Mouse (Mus musculus) c-Kit-positive CD71-negative TER-119-negative erythroid progenitor cells, embryonic 14.5 days (primary cell): ENCODE measurements around the gene Zc3hav1l.

Source experiments
- DNase-seq: peaks from one replicate; pipeline ENCODE4 v3.0.0-alpha.2; 2013; ENCODE audit warnings: low read depth

Gene Zc3hav1l

DNA sequence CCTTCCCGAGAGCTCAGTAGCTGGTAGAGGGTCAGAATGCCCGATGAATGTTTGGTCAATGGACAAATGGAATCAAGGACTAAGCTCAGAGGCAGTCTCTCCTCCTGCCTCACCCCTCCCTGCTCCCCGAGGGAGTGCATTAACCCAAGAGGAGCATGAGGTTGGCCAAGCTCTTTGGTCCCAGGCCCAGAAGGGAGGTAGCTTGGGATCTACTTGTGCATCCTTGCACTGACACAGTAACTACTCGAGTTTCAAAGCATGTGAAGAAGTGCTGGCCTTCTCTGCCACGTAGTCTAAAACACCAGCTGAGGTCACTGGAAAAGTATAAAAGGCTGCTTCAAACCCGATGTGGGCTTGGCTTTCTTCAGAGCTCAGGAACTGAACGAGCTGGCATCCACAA, 34.6 kb downstream of the Zc3hav1l start:
- no peak for DNase-seq

DNA sequence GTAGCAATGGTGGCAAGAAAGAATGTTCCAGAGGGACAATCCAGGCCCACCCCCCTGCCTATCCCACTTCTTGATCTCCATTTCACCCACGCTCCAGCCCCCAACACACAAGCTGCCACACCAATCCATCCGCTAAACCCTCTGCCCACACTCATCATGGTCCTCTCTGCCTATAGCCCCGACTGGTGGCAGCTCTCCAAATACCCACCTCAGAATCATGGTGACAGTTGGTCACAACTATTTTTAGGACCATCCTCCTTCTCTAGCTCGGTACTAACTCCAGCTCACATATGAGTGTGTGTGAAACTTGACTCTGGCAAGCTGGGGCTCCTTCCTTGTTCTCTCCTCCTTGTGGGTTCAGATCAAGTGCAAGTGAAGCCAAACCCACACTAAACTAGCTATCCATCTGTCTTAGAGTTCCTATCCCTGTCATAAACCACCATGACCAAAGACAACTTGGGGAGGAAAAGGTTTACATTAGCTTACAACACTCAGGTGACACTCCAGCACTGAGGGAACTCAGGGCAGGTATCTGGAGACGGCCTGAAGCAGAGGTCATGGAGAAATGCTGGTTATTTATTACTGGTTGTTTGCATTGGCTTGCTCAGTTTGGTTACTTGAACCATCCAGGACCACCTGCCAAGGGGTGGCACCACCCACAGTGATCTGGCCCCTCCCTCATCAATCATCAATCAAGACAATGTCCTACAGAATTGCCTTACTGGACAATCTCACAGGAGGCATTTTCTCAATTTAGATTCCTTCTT, 35.5 kb downstream of the Zc3hav1l start:
- no peak for DNase-seq

DNA sequence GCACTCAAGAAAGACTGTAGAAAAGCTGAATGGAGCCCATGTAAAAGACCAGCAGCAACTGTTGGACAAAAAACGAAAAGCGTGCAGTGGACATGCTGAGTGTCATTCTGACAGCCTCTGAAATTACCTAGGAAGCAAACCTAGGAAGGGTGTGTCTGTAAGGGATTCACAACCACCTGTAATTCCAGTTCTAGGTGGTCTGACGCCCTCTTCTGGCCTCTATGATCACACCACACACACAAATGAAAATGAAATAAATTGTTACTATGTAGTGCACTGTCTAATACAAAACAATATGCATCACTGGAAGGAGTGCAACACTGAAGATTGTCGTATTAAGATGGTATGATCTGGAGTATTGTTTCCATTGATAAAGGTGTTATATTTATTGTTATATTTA, 37.2 kb downstream of the Zc3hav1l start:
- DNase-seq = no peak

DNA sequence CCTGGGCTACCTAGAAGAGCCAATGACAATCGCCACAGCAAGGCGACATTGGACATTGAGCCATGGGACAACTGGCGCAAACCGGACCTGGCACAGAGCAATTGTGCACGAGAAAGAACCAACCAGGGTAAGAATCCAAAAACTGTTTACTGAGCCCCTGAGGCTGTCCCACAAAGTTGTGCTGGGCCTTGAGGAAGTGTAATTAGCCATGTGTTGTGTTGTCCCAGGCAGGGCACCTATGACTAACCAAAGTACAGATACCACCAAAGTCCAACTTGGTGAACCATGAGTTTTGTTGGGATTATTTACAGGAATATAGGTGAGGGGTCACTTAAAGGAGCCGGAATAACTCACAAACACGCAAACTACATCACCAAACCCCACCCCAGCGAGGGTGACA, 41.6 kb downstream of the Zc3hav1l start:
- DNase-seq = no peak

DNA sequence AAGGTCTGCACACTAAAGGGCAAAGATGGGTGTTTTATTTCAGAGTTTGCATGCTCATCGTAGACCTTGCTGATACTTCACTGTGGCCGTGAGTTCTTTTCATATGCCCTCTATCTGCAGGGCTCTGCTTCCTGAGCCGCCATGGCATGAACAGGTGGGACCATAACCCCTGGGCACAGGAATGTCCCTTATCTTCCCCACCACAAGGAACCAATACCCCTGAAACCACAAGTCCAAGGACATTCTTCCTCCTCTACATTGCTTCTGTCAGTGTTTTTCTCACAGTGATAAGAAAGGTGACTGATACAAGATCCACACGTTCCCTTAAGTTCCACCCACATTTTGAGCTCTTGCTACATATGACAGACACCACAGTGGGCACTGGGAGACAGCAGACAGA, 42.3 kb downstream of the Zc3hav1l start:
- no peak for DNase-seq

DNA sequence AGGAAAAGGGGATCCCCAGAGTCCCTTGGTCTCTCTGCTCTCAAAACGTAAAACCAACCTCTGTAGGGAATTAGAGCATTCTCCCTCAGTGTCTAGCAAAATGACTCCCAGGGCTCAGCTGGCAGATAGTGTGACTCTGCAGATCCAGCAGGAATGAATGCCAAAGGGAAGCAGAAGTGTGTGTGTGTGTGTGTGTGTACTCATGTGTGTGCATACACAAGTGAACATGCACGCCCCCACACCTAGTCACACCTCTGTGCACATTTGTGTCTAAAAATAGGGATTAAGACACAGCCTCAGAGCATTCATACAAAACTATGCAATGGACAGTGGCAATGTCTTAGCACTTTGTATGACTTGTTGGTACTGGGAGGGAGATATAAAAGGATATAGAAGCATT, 43.3 kb downstream of the Zc3hav1l start:
- DNase-seq = no peak

DNA sequence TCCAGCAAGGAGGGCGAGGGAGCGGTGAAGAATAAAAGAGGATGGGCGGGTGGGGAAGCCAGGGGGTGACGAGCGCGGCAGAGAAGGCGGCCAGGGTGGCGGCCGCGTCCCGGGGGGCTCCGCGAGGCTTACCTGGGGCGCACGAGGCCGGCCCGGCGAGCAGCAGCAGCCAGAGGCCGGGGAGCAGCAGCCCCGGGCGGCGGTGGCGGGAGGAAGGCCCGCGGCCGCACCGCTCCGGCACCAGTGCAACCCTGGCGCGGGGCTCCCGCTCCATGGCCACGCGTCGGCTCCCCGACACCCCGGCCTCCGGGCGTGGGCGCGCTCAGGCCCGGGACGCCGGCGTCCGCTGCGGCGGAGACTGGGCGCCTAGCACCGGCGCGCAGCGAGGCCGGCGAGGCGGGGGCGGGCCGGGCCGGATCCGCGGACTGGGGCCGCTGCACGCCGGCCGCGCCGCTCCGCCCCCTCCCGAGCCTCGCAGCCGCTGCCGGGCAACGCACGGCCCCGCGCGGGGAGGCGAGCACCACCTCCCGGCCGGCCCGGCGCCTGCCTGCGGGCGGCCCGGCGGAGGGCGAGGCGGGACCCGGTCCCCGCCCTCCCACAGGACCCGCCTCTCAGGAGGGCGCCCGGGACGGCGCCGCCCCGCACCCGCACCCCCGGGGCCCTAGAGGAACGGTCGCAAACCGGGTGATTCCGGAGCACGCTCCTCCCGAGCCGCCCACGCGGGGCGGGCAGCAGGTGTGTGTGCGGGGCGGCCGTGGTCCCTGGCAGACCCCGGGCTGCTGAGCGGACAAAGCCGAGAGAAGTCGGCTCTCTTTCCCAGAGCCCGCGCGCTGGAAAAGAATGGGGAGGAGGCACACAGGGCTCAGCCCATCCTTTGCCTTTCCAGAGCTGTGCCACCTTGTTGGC, 45.1 kb downstream of the Zc3hav1l start, which contains the start of gene D630045J12Rik:
TSS of gene D630045J12Rik (minus strand) at position 274 of the 906 bp plus-strand sequence.
- peak; percentile 29 for DNase-seq

DNA sequence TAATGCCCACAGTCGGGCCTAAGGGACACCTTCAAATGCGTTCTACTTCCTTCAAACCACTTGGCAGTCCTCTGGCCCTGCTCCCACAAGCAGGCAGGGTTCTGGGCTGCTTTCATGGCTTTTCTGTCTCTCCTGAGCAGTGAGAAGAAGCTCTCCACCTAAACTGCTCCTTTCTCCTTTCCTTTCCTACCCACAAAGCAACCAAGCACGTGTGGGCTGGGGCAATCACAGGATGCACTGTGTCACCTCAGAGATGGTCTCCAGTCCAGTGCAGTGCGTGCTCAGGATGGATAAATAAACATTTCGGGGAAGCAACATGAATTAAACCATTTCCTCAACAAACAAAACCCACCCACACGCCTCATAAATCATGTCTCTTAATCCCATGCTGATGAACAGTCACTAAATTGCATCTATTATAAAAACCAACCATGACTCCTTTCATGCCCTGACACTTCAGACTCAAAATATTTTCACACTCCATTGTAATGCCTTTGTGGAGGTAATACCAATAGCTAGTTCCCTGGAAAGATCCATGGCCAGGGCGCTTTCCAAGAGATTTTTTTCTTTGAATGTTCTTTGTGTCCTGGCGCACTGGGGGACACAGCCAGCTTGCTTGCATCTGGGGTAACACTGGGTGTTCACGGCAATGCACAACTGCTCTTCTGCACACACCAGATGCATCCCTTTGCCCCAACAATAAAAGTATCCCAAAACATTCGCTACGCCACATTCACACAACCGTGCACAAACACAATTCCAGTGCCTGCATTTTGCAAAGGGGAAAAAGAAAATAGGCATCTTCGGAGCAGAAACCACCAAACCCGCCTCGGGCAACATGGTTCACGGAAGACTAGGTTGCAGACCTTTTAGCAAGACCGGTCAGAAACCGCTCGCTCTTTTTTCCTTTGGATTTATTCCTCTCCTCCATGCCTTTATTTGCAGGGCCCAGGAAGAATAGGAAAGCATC, 46.0 kb downstream of the Zc3hav1l start:
- DNase-seq = no peak

DNA sequence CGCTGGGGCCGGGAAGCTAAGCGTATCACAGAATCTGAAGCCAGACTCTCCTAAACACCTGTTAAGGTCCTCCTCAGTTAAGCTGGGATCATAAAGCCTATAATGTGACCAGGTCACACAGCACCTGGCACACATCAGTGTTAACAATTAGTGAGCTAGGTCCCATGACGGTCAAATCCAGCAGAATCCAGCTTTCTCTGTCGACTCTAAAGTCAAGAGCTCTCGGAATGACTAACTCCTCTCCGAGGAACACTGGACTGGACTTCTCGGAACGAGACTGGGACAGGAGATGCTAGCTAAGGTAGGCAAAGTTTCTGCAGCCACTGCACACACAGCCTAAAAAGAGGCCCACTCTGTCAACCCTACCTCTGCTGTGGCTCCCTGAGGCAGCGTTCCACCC, 46.9 kb downstream of the Zc3hav1l start:
- DNase-seq = no peak

DNA sequence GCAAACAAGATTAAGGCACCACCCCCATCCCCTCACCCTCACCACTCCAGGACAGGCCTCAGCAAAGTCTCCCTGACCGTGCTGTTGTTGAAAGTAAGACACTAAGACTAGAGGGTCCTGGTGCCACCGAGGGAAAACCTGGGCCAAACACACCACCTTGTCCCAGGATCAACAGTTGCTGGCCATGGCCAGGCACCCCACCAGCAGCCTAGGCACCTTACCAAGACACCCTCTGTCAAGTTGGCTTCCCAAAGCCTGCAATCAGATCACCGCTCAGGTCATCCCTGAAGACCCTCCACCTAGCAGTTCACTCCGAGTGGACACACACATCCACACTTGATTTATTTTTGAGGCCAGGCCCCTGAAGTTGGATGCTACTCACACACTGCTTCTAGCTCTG, 47.6 kb downstream of the Zc3hav1l start:
- no peak for DNase-seq

DNA sequence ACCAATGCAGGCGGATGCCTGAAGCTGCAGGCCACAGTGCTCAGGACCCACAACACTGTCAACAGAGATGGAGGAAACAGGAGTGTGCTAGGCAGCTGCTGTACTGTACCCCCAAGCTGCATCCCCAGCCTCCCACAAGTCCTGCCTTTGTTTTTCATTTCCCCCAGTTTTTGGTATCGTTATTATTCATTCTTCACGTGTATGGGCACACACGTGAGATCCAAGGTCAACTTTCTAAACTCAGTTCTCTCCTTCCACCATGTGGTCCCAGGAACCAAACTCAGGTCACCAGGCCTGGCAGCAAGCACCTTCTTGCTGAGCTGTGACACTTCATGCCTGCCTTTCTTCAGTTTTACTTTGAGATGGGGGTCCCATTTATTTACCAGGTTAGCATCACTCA, 51.7 kb downstream of the Zc3hav1l start:
- DNase-seq = no peak

DNA sequence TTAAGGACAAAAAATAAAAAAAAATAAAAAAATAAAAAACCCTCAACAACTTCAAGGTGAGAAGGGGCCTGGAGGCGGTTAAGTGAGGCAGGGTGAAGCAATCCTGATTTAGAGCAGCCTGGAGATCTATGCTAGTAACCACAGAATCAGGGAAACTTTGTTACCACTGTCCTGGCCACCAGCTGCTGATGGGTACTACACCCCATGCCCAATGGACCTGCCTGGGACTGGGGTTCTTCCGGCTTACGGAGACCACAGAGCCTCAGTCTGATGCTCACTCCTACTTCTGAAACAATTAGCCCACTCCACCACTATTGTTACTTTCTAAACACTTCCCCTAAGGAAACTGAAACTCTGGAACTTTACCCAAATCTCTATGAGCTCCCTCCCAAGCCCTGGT, 54.3 kb downstream of the Zc3hav1l start:
- no peak for DNase-seq

DNA sequence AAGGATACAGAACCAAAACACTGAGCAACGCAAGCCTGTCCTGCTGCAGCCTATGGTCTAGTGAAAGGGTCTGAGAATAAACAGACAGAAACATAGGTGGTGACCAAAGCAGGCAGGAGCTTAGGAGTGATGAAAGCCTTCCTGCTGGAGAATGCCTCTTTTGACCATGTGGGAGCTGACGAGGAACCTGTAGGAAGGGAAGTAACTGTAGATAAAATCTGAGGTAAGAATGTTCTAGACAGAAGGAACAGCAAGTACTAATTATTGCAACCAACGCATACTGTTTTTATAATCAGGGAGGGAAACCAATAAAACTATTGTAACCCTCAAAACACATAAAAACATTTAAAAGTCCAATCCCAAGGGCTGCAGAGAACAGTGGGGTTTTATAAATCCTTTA, 54.9 kb downstream of the Zc3hav1l start:
- no peak for DNase-seq

DNA sequence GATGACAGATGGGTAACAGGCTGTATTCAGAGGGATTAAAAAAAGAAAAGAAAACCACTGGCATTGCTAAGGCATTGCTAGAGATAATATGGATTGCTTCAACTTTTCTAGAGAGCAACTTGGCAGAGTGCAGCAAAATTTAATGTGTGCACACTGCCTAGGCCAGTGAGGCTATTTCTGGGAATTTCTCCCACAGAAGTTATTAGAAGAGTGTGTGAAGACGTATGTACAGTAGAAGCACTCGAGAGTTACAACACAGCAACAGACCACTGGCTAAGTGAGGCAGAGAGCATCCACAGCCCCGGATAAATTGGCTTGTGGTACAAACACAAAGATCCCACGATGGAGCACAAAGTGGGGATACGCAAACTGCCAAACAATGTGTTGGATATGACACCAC, 56.2 kb downstream of the Zc3hav1l start:
- no peak for DNase-seq

DNA sequence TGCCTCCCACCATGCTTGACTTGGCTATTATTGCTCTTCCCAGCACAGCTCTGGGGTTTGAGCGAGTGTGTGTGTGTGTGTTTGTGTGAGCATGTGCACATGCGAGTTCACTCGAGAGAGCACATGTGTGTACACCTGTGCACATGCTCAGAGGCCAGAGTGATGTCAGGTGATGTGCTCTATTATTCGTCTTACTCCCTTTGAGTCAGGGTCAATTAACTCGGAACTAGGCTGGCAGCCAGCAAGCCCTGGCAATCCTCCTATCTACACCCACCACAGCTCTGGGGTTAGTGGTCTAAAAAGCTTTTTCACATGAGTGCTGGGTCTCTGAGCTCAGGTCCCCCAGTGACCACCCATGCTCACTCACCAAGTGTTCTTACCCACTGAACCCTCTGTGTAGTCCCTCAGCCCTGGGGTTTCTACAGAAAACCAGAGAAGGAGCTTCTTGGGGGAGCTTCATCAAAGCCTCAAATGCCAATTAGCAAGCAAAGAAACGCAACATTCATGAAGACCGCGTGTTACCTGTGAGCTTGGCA, 56.7 kb downstream of the Zc3hav1l start:
- no peak for DNase-seq

DNA sequence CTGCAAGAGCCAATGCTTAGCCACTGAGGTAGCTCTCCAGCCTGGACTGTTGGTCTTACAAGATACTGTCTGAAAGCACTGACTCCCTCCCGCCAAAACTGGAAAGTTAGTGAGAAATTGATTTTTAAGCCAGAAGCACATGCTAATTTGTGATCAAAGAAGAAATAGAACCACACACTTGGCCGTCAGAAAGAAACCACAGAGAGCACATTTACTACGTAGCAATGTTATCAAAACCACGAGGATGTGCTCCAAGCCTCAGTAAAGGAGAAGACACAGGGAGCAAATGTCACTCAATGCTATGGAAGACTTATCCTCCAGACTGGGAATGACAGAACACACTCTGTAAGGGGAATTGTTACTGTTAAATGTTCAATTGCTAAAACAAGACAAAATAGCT, 57.6 kb downstream of the Zc3hav1l start:
- DNase-seq = no peak

DNA sequence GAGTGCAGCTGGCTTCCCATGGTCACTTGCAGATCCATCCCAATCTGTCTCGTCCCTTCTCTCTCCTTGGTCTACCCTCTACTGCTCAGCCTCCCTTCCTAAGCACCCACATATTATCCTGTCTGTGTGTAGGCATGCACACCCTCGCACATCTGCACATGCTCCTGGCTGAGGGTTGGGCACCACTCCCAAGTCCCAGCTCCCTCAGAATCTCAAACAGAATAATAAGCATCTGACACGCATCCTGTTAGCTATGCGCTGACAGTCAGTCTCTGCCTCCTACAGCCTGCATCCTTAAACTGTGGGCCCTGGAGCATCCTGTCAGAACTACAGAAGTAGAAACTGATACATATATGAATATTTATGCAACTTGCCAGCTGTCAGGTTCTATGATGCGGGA, 58.4 kb downstream of the Zc3hav1l start:
- DNase-seq = no peak

DNA sequence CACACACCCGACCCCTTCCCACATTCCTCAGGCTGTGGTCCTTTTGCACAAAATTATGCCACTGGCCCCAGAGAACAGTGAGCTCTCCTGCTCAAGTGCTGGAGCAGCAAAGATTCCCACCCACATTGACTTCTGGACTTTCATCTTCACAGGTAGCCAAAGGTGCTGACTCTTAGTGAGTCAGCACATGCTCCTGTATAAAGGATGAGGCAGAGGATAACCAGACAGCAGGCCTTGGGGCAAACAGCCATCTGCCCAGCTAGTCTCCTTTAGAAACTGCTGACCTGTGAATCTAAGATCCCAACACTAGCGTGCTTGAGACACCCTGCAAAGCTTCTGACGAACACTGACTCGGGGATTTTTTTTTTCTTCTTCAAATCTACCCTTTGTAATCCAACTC, 60.7 kb downstream of the Zc3hav1l start:
- no peak for DNase-seq
